Mouse (Mus musculus) lung, postnatal 0 days (tissue): ENCODE results near the gene Ska3. TPM values are rescaled to one million over a fixed set of nuclear protein-coding genes. Genes with fewer than 3 reads are reported as not detected.

Experiments
- ATAC-seq: fragments of 200-750 bp; cut with Nextera tagmentation; 2 replicates; pipeline ENCODE4 v1.8.0; 2017; ENCODE audit warnings: moderate library complexity
- DNase-seq: peaks from one replicate; pipeline ENCODE4 v3.0.0-alpha.2; 2016; ENCODE audit warnings: low spot score
- H3K27ac ChIP-seq: fragments of 300-500 bp; sonication (generic); 2 replicates; pipeline ENCODE4 v1.5.1; 2014; ENCODE audit warnings: antibody characterized with exemption, mild to moderate bottlenecking, low read length, mixed read lengths
- H3K27me3 ChIP-seq: fragments of 300-500 bp; sonication (generic); replicated peaks from 2 replicates; pipeline ENCODE4 v1.6.1; 2014; ENCODE audit warnings: low read length, mixed read lengths; ENCODE audit not compliant: insufficient read depth
- H3K36me3 ChIP-seq: fragments of 300-500 bp; sonication (generic); 2 replicates; pipeline ENCODE4 v1.6.1; 2014; ENCODE audit warnings: low read length, mixed read lengths; ENCODE audit not compliant: insufficient read depth
- H3K4me1 ChIP-seq: fragments of 300-500 bp; sonication (generic); 2 replicates; pipeline ENCODE4 v1.6.1; 2014; ENCODE audit warnings: antibody characterized with exemption, low read depth, low read length, mixed read lengths; ENCODE audit not compliant: insufficient read depth
- H3K4me2 ChIP-seq: fragments of 300-500 bp; sonication (generic); replicated peaks from 2 replicates; pipeline ENCODE4 v1.6.1; 2014; ENCODE audit warnings: low read depth, mild to moderate bottlenecking, low read length, moderate library complexity, mixed read lengths
- H3K4me3 ChIP-seq: fragments of 300-500 bp; sonication (generic); 2 replicates; pipeline ENCODE4 v1.5.1; 2014; ENCODE audit warnings: low read depth, low read length
- H3K9ac ChIP-seq: fragments of 300-500 bp; sonication (generic); replicated peaks from 2 replicates; pipeline ENCODE4 v1.6.1; 2014; ENCODE audit warnings: low read depth, mild to moderate bottlenecking
- H3K9me3 ChIP-seq: fragments of 300-500 bp; sonication (generic); 2 replicates; pipeline ENCODE4 v1.6.1; 2016; ENCODE audit warnings: low read length, mixed read lengths
- CTCF ChIP-seq: IDR thresholded peaks from 2 replicates; pipeline ENCODE4 v1.5.1; 2016; ENCODE audit warnings: antibody characterized with exemption, mild to moderate bottlenecking
- EP300 ChIP-seq: IDR thresholded peaks from 2 replicates; pipeline ENCODE4 v1.6.1; 2016; ENCODE audit warnings: antibody characterized with exemption, mild to moderate bottlenecking, control low read depth
- WGBS: fragments of 180-500 bp; shearing (Covaris S2); extraction: QIAGEN DNeasy Blood & Tissue Kit; methylation state at CpG from one replicate; pipeline ENCODE4 v1.1.7; 2014; 5-methylcytosine and 5-hydroxymethylcytosine counted together
- microRNA-seq: library from miRNA; unstranded; fragments of <30 nt; microRNA quantifications from one replicate; pipeline ENCODE4, GENCODE M21; 2016
- polyA plus RNA-seq: library from polyadenylated mRNA; unstranded; fragments of >200 nt; fragmentation: Nextera tagmentation; extraction: Ambion mirVana; gene quantifications from 2 replicates; pipeline ENCODE4 v1.2.1, GENCODE M21; 2015

Gene Ska3
- polyA plus RNA-seq, 1 experiment from 2014 or later: 1.8 TPM

DNA sequence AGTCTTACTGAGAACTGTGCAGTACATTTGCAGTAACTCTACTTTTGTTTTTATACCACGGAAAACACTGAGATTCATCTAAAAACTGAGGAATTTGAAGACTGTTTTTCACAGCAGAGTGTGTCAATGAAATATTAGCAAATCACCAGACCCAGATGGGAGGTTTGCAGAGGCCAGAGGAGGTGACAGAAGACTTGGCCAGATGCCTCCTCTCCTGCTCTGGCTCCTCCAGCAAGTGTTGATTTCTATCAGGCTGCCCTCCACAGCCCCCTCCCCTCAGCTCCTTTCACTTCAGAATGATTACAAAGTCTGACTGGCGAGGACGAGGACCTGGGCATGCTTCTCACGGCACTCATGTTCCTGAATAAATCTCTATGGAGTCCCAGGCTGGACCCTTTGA is 38.6 kb downstream of the Ska3 start:
- WGBS: 27% methylated on average over 4 of the region's 4 CpGs
- H3K4me1 ChIP-seq: no peaks in the 10 kb centered on the region
- no peak for TF ChIP-seq EP300
- no peak for TF ChIP-seq CTCF
- no peaks in the 10 kb centered on the region for H3K27me3 ChIP-seq
- ATAC-seq (no peak), DNase-seq (no peak)
- no peak overlapping the region for H3K9ac ChIP-seq
- H3K27ac ChIP-seq: no peak overlapping the region
- H3K9me3 ChIP-seq: no peaks in the 10 kb centered on the region
- no peak overlapping the region for H3K4me2 ChIP-seq
- H3K36me3 ChIP-seq: no peaks in the 10 kb centered on the region
- H3K4me3 ChIP-seq: no peak overlapping the region

DNA sequence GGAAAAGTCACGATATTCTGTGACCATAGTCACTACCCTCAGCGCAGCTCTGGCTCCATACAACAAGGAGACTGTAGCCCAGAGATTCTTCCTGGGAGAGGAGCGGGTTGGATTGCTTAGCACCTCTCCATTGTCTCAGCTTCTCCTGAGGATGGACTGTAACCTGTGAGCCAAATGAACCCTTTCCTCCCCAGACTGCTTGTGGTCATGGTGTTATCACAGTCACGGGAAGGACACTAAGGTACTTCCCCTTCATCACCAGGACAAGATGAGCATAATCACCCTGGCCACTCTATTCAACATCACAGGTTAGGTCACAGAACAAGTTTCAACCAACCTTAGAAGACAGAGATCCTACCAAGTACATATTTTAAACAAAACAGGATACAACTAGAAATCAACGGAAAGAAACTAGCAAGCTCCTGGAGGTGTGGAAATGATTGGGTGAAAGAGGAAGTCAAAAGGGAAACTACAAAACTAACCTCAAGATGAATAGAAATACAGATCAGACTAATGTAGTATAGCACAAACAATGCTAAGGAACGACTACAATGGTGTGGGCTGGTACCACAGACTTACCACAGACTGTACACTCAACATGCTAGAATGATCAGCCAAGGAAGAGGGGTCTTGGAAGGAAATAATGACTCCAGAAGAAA is 53.7 kb downstream of the Ska3 start:
- WGBS: 76% methylated on average over 6 of the region's 6 CpGs
- ATAC-seq (no peak), DNase-seq (no peak)
- no peaks in the 10 kb centered on the region for H3K27me3 ChIP-seq
- H3K4me3 ChIP-seq: no peak overlapping the region
- H3K27ac ChIP-seq: no peak overlapping the region
- no peak overlapping the region for H3K9ac ChIP-seq
- H3K4me2 ChIP-seq: no peak overlapping the region
- TF ChIP-seq EP300 (no peak), CTCF (no peak)
- H3K36me3 ChIP-seq: no peaks in the 10 kb centered on the region
- H3K4me1 ChIP-seq: no peaks in the 10 kb centered on the region
- no peaks in the 10 kb centered on the region for H3K9me3 ChIP-seq

DNA sequence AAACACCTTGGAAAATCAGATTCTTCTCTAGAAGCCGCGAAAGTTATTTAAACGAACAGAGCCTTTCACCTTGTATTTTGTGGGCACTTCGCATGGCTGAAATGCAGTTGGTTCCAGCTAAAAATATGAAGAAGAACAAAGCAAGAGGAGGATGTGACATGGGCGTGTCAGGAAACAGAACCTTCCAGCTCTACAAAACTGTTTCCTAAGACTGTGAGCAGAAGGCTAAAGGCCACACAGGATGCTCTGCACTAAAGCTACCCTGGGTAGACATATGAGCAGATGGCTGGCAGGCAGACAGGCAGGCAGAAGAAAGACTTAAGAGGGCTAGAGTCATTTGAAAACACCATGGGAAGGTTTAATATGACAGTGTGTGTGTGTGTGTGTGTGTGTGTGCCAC is 56.9 kb downstream of the Ska3 start:
- no peaks in the 10 kb centered on the region for H3K36me3 ChIP-seq
- no peak overlapping the region for H3K9ac ChIP-seq
- WGBS: 72% methylated on average over 5 of the region's 5 CpGs
- H3K4me2 ChIP-seq: no peak overlapping the region
- TF ChIP-seq CTCF (no peak), EP300 (no peak)
- DNase-seq (peak; percentile 31), ATAC-seq (no peak)
- no peaks in the 10 kb centered on the region for H3K27me3 ChIP-seq
- no peaks in the 10 kb centered on the region for H3K4me1 ChIP-seq
- H3K4me3 ChIP-seq: no peak overlapping the region
- H3K9me3 ChIP-seq: no peaks in the 10 kb centered on the region
- no peak overlapping the region for H3K27ac ChIP-seq

DNA sequence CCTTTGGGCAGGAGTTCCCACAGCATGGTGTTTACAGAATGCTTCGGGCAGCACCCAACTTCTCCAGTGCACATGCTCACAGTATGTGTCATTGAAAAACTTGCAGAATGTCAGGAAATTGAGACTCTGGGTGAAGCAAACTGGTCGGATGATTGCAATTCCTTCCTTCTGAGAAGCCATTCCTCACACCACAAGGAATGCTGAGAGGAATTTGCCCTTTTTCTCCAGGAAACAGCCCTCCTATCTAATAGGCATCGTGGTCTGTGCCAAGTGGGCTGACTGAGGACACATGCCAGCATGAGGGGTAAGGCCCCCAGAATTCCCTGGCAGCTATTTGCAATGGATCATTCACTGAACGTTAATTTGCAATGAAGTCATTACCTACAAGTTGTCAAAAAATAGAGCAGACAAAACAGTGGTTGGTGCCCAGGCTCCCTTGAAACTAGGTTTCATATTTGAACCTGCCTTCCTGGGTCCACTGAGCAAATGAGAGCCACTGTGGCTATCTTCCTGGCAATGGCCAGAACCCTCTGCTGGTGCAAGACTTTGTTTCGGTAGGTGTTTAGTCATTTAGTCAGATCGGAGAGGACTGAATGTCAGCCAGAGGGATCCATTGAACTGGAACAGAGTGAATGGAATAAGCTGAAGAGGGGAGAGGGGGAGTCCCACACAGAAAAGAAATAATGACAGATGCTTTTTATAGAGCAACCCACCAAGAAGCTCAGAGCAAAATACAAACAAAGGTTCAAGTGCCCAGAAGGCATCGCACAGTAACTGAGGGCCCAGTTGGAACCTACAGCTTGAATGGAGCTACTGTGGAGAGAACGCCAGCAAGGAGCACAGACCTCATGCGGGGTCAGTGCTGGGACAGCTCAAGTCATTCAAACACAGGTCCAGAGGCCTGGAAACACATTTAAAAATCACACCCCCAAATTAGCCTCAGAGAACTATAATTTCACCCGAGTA is 65.3 kb downstream of the Ska3 start:
- Histone ChIP-seq H3K36me3 (no peaks in the 10 kb centered on the region), H3K4me3 (no peak overlapping the region), H3K4me2 (no peak overlapping the region), H3K9me3 (no peaks in the 10 kb centered on the region), H3K9ac (no peak overlapping the region), H3K27me3 (no peaks in the 10 kb centered on the region), H3K27ac (peak overlapping the region; percentile 34; the same call in 1 of the 2 replicates), H3K4me1 (peaks cover 10% of the 10 kb centered on the region; the same call in 1 of the 2 replicates)
- 48% methylated on average over 10 of the region's 10 CpGs for WGBS
- DNase-seq (peak; percentile 80), ATAC-seq (peak; percentile 80)
- TF ChIP-seq CTCF (no peak), EP300 (peak; percentile 79)

DNA sequence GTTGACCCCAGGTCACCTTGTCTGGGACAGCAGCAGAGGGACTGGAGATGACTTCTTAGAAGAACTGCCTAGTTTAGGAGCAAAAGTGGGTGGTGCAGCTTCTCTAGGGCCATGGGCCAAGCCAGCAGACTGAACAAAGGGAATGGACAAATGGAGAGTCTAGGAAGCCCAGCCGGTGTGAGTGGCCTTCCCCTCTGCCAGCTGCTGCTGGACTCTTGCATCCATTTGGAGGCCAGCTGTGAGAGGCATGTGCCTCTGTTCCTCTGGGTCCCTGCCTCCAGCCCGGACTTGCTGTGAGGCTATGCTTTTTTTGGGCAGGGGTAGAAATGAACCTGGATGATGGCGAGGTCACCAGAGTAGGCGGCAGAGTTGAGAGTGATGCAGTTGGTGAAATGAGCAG is 67.7 kb downstream of the Ska3 start, which contains the start of gene Lats2:
Gene Lats2, minus strand, starts transcription at position 152 of the 400 bp plus-strand sequence.
- no peak for ATAC-seq
- H3K9ac ChIP-seq: no peak within 1 kb of the TSS
- TF ChIP-seq EP300: no peak
- no peak for TF ChIP-seq CTCF
- no peak within 1 kb of the TSS for H3K27ac ChIP-seq
- H3K4me3 ChIP-seq: no peak within 1 kb of the TSS
- H3K4me2 ChIP-seq: no peak within 1 kb of the TSS
- no peaks in the 10 kb centered on the region for H3K27me3 ChIP-seq
- H3K36me3 ChIP-seq: no peaks in the 10 kb centered on the region
- peak; percentile 23 for DNase-seq
- WGBS: 77% methylated on average over 4 of the region's 4 CpGs
- H3K9me3 ChIP-seq: no peaks in the 10 kb centered on the region
- peaks cover 10% of the 10 kb centered on the region; the same call in 1 of the 2 replicates for H3K4me1 ChIP-seq

Small RNA genes within 50 kb of the gene (microRNA-seq; reads per million reads assigned to microRNA genes)
- gene Mir3077: not detected

Other genes starting within 250 kb of the Ska3 start
- 6.4 and 7.0 TPM in 2 replicates for gene Xpo4, start 160.8 kb downstream of the Ska3 start, polyA plus RNA-seq
- gene Gm49361, start 80.1 kb downstream of the Ska3 start, polyA plus RNA-seq: not detected in 2 replicates
- 24.2 and 27.5 TPM in 2 replicates for gene Lats2, start 67.8 kb downstream of the Ska3 start, polyA plus RNA-seq
- gene Sap18, start 28.0 kb downstream of the Ska3 start, polyA plus RNA-seq: 16.5 and 18.9 TPM in 2 replicates
- gene Mrpl57, start within 50 bp of the Ska3 start, polyA plus RNA-seq: 163 and 210 TPM in 2 replicates
- 57.2 and 64.6 TPM in 2 replicates for gene Zdhhc20, start 64.1 kb upstream of the Ska3 start, polyA plus RNA-seq
- gene Micu2, start 173.1 kb upstream of the Ska3 start, polyA plus RNA-seq: 46.2 and 55.9 TPM in 2 replicates
- gene Fgf9, start 244.4 kb upstream of the Ska3 start, polyA plus RNA-seq: 2.7 and 3.1 TPM in 2 replicates